Mouse (Mus musculus) embryo, embryonic 10 days (tissue): Measurements from ENCODE around the gene Slc52a3.

Experiments used
- DNase-seq: peaks from one replicate; pipeline ENCODE4 v3.0.0-alpha.2; 2015; ENCODE audit warnings: low spot score

The Slc52a3 gene

DNA sequence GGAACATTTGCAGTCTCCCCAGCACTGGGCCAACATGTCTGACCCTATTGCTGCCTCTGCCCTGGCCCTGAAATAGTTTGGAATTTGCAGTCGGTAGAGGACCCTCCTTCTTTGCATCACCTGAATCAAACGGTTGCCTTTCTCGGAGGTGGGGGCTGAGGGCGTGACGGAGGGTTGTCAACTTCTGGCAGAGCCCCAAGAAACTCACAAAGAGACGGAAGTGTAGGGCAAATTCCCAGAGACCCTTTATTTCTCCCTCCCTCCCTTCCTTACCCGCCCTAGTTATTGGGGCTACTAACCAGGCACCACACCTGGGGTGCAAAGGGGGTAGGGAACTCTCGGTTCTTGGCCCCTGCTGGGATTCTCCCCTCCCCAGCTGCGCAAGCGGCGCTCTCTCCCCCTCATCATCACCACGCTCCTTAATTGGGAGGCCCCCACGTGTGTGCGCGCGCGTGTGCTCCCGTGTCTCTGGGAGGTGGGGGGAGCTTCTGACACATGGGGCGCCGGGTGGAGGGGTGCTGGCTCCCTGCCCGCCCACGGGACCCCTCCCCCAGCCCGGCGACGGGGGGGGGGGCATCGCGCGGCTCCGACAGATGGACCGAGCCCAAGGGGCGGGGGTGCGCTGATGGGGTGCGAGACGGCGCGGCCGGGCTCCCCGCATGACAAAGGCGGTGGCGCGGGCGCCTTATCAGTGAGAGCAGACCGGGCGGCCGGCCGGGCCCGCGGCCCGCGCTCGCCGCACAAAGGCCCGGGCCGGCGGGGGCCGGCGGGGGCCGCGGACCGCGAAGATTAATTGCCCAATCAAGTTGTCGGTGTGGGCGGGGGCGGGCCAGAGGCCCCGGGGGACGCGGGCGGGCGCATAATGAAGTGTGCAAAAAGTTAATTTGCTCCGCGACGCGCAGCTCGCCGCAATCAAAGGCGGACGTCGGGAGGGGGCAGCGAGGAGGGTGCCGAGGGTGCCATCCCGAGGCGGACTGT is 52.0 kb downstream of the Slc52a3 start:
- DNase-seq = no peak

DNA sequence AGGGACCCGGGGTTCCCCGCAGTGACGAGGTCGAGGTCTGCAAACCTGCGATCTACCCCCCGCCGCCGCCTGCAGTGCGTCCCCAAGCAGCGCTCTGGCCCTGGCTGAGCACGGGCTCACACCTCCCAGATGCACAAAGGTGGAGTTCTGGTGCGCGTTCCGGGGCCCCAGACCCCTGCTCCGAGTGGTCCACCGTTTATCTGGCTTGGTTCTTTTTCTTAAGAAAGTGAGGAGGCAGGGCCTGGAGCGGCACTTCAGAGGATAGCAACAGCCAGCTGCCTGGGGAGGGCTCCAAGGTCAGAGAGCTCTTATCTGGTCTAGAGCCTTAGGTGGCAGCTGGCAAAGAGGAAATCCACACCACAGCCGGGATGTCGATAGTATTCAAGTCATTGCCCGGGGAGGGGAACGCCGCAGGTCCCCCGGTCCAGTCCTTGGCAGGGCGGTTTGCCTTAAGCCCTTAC is 52.7 kb downstream of the Slc52a3 start:
- DNase-seq = peak; percentile 55

DNA sequence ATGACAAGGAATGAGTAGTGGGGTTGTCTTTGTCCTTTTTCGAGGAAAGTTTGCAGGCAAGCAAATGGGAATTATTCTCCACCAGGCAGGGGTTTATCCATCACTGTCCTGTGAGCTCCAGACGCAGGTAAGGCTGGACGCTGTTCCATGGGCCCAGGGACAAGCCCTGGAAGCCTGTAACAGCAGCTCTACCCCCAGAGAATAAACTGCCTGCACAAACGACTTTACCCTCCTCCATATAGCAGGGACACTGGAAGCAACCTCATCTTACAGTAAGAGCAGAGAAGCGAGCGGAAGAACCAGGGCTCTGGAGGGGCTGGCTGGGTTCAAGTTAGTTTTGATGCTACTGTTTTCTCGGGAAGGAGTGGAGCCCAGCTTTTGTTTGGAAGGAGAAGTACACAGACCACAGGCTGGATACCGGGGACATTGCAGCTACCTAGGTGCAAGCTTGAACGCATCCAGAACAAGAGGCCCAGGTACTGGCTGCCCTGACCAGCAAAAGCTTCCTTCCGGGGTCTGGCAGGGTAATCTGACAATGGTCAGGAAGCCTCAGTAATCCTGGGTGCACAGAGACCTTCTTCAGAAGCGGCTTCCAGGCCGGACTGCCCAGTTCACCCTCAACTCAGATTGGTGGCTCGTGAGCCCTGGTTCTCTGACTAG is 53.4 kb downstream of the Slc52a3 start:
- DNase-seq = no peak

DNA sequence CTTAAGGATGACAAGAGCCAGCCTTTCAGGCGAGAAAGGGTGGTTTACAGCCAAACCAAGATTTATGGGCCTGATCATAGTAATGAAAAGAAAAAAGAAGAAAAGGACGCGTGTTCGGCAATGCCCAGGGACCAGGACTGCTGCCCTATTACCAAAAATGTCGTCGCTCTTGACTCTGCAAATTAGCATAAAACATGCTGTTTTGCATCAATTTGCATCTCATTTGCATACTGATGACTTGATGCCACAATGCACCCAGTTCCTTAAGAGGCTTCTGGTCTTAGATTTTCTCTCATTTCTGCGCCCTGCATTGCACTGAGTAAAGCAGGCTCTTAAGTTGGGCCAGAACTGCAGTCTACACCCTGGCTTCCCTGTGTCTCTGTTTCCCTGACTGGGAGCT is 54.0 kb downstream of the Slc52a3 start:
- DNase-seq = peak; percentile 37

DNA sequence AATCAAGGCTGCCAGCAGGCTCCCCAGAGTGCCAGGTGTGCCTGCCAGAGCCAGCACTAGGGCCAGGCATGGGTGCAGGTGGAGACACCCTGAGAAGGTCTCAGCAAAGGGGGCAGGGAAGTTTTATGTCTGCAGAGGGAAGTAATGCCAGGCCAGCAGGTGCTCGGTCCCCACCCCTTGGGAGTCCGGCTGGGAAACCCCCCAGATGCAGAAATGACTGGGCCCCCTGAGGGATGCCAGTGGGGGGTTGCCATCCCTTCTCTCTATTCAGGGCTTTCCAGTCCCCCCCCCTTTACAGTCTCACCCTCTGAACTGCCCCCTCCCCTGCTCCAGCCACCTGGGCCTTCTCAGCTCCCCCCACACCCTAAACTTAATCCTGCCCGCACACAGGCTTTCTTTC is 55.7 kb downstream of the Slc52a3 start:
- DNase-seq = no peak

DNA sequence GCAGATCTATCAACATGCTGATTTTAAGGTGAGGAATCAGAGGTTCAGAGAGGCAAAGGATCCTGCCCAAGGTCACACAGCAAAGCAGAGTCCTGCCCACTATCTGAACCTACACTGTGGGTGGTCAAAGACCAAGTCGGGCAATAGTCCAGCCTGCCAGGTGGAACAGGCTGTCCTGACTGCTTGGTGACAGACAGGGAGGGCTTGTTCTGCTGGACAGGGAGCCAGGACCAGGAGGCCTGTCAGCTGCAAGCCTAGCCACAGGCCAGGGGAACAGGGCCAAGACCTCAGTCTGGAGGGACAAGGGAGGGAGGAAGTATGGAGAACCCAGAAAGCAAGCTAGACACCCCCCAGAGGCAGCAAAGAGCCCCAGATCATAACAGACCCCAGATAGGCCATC is 59.1 kb downstream of the Slc52a3 start:
- no peak for DNase-seq

DNA sequence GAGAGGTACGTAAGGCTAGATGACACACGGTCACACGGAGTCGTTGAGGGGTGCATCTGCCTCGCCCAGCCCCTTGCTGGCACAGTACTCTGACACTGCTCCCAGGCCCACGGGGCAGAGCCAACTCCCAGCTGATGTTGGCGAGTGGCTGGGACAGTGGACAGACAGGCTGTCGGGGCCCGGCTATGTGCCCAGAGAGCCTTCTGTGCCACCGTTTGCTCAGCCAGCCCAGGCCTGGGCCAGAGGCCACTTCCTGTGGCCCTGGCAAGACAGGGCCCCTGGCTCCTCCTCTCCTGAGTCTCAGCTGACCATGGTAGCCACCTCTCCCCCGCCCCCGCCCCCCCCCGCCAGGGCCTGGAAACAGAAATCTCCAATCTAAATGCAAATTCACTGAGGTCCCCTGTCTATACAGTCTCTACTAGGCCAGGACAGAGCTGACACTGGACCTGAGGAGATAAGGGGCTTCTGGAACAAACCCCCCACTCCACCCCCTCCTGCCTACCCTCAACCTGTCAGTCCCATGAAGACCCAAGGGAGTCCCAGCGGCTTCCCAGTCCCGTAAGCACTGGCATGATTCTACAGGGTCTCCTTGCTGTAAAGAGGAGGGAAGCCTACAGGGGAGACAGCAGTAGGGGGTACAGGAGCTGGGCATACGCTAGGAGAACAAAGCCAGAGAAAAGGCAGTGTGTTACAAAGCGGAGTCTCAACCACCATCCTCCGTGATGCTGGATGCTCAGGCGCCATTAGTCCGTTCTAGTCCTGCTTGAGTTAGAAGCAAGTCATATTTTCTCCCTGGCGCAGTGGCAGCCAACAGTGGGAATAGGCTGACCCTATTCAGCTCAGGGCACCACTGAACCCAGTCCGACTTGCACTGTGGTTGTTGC is 60.3 kb downstream of the Slc52a3 start:
- no peak for DNase-seq

DNA sequence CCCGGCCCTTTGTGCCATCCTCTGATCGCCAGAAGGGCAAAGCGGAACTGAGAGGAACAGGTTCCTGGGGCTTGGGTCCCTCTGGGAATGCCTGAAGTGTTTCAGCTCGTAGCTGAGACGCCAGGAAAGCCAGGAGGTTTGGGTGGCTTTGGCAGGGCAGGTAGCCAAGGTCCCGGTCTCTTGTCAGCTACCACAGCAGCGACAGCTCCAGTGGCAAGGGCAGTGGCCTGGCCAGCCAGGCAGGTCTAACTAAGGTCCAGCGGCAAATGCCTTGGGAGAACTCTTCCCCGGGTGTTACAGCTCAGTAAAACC is 60.9 kb downstream of the Slc52a3 start:
- DNase-seq = no peak
